Mouse (Mus musculus) adrenal gland, postnatal 25 days (tissue): Measurements from ENCODE around the gene Cacna1b. TPM values are rescaled to one million over a fixed set of nuclear protein-coding genes. Genes with fewer than 3 reads are reported as not detected.

ENCODE experiments used
- DNase-seq: peaks from one replicate; pipeline ENCODE4 v3.0.0; 2021; ENCODE audit warnings: mixed read lengths
- long read RNA-seq: library from polyadenylated mRNA; stranded (forward); transcript quantifications from one replicate; pipeline ENCODE4 v2.0.0, GENCODE M21; 2021
- total RNA-seq: library from RNA; stranded (reverse); gene quantifications from 2 replicates; pipeline ENCODE4 v1.2.3, GENCODE M21; 2021

Gene Cacna1b
- total RNA-seq = 1.4 and 3.0 TPM in 2 replicates
- long read RNA-seq, partial matches to known transcripts = 0 of 1 reads
- long read RNA-seq, other reads (novel, unspliced or antisense) = 1 of 1 reads

DNA sequence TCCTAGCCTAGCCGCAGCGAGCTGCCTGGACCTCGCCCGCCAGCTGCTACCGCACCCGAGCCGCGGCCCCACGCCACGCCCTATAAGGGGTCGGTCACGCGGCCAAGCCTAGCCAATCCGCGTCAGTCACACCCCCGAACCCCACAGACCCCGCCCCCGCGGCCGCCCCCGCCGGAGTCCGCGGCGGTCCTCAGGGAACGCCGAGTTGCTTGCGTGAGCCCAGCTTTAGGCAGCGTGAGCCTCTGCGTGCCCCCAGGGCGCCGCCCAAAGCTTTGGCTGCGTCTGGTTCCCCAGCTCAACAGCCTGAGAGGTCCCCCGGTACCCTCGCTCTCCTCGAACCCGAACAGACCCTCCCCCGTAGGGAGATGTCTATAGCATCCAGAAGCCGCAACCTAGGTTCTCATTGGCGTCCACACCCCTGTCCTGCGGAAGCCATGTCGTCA is at the start of gene Cacna1b:
TSS of gene Cacna1b (minus strand) at position 38 of the 443 bp plus-strand sequence.
- DNase-seq = peak; percentile 68

DNA sequence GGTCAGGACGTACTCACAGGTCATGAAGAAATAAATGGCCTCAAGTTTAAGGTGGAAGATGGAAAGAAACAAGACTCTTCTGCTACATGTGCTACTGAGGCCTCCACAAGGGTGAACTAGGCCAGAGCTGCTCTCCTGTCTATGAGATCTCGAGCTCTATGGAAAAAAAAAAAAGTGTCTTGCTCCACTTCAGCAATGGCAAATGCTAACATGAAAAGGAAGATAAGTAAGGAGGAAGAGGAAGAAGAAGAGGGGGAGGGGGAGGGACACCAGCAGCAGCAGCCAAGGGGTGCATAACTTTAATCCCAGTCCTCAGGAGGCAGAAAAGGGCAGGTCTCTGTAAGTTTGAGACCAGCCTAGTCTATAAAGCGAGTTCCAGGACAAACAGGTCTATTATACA is 46.8 kb upstream of the Cacna1b start:
- no peak for DNase-seq

DNA sequence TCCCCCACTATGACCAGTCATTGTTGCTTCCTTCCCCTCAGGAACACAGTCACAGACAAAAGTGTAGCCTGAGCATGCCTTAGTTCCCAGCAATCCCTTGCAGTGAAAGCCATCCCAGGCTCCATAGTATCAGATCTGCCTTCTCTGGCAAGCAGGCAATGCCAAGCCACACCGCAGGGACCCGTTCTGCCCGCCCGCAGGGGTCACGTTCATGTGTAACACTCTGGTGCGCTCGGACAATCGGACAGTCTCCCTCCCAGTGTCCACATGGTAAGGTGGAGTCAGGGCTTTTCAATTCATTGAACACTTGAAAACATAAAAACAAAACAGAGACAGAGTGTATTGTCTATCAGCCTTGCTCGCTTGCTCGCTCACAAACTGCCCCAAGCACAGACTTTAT is 44.7 kb upstream of the Cacna1b start:
- DNase-seq = no peak

DNA sequence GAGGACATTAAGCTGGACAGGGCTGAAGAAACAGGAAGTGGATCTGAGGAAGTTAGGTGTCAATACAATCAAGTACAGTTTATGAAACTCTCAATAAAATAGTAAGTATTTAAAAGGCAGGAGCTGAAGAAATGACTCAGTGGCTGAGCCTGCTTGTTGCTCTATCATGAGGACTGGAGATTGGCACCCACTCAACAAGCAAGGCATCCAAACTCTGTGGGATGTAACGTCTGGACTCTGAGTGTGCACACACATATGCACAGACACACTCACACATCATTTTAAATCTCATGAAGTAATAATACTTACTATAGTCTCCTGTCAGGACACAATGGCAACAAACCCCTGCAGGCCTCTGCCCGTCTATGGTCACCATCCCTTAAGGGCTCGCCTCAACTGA is 44.1 kb upstream of the Cacna1b start:
- no peak for DNase-seq

DNA sequence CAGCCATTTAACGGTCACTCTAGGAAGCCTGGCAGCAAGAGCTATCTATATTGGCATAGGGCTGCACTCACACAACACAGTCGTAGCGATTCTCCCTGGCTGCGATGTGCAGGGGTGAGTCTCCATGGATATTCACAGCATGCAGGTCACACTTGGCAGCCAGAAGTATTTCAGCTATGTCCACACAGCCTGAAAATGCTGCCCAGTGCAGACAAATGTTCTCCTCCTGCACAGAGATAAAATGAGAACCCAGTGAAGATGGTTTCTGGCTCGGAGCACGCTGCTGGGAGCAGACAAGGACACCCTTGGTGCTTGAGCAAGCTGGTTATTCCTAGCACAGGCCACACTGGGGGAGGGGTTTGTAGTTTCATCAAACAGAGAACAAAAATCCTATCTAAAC is 43.2 kb upstream of the Cacna1b start:
- no peak for DNase-seq

DNA sequence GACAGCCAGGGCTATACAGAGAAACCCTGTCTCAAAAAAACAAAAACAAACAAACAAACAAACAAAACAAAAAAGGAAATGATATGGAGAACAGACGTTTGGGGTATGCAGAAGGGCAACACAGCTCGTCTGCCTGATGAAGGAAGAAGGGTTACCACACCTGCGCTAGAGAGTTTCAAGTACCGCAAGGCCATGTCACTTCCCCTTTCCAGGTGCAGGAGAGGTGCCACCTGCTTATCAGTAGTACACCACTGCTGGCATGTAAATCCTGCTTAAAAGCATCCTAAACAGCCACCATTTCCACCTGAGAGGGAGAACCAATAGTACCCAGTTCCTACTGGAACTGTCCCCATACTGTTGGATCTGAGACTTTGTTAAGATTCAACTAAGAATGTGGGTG is 42.7 kb upstream of the Cacna1b start:
- no peak for DNase-seq

DNA sequence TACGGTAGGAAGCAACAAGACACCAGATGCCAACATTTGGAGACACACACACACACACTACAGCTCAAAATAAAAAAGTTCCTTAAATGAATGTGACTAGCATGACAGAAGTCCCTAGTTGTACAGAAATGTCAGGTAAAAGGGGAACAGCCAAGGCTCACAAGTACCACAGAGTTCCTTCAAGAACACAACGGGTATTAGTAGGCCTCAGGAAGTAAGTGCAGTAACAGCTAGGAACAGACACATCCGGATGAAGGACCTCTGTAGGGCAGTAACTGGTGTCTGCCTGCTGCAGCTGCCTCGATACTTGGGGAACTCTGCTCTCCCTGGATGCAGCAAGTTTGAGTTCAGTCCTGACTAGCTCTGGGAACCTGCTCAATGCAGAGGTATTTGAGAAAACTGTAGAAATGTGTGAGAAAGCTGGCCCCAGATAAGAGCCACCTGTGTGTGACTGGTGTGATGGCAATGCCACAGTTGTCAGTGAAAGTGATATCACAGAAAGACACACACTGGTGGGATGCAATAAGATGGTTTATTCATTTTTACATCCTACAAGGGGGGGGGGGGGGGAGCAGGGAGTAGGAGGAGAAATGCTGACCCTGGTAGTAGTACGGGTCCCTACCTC is 34.0 kb upstream of the Cacna1b start:
- DNase-seq = no peak

DNA sequence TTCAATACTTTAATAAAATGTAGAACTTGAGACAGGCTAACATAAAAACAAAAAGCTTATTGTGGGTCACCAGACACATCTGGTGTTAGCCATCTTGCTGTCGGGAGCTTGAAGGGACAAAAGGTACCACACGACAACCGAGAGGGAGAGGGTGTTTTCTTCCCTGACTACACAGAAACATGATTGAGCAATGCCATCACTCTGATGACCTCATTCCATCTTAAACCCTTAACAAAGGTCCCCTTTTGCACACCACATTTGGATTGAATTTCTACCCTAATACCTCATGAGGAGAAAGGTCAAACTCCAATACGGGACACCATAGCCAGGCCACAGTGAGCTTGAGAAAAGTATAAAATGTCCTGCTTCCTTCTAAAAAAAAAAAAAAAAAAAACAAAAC is 24.3 kb upstream of the Cacna1b start:
- no peak for DNase-seq

DNA sequence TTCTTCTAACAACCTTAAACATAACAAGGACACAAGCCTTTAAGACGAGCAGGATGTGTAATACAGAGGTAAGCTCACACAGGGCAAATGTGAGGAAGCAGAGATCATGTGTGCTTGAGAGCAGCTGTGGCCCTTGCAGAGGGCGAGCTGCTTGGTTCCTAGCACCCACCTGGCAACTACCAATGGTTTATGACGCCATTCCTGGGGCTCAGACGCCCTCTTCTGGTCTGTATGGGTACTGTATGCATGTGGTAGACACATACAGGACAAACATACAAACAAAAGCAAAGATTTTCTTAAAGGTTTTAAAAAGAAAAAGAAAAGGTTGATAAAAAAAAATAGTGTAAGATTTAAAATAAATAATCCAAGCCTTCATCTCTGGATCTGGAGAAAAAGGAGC is 18.3 kb upstream of the Cacna1b start:
- DNase-seq = no peak

DNA sequence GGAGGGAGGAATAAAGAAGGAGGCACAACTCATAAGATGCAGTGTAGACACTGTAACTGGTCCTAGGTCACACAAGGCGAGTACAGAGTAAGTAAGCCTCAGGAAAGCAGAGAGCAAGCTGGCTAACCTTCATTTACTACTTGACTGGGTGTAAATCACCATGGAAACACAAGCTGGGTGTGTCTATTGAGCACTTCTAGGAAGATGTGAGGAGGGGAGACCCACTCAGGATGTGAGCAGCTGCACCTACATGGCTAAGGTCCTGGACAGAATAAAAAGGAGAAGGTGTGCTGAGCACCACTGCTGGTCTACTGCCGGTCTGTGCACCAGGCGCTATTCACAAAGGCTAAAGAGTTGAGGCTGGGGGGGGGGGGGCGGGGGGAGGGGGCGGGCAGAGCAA is 13.9 kb upstream of the Cacna1b start:
- no peak for DNase-seq

DNA sequence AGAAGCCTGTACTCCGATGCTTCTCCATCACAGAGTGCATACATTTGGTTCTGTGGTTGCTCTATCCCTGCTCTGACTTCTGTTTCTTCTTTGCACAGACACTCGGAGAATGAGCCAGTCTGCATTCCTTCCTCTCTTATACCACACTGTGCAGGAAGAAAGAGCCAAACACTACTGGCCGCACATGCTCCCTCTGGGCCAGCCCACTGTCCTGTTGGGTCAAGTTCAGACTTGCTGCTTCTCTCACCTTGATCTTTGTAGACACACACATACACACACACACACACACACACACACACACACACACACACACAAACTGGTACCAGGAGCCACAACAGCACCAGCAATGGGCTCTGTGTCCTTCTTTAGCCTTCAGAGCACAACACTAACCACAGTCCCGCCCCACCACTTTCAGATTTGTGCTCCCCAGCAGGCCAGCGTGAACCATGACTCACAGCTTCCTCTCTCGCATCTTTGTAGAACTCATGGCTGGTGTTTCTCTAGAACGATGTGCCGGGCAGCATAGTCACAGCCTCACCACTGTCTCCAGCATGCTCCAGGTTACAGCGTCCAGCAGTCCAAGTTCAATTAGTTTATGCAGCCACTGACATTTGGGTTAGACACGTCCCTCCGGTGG is 13.1 kb upstream of the Cacna1b start:
- DNase-seq = no peak

DNA sequence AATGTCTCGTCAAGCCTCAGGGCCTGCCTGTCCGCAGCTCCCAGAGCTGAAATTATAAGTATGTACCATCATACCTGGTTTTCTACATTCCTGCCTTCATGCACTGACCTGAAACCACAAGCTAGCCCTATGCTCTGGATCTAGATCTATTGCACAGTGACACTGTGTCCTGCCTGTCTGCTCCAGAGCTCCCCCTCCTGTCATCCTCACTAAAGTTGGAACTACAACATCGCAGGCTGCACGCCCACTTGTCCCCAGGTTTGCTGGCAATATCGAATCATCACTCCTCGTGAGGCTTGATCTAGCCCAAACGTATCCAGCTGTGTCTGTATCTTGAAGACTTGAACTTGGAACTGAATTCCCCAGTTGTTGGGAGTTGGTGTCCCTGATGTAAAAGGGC is 11.9 kb upstream of the Cacna1b start:
- no peak for DNase-seq

DNA sequence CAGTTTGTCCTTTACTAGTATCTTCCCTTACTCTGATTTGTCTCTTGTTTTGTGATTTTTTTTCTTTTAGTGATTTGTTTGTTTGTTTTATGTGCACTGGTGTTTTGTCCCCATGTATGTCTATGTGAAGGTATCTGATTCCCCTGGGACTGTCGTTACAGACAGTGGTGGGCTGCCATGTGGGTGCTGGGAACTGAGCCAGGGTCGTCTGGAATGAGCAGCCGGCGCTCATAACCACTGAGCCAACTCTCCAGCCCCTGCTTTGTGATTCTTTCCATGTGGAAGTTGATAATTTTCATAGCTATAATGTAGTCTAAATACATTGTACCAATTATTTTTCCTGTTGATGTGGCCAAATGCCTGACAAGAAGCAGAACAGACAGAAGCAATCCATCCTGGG is 7.9 kb upstream of the Cacna1b start:
- DNase-seq = no peak

DNA sequence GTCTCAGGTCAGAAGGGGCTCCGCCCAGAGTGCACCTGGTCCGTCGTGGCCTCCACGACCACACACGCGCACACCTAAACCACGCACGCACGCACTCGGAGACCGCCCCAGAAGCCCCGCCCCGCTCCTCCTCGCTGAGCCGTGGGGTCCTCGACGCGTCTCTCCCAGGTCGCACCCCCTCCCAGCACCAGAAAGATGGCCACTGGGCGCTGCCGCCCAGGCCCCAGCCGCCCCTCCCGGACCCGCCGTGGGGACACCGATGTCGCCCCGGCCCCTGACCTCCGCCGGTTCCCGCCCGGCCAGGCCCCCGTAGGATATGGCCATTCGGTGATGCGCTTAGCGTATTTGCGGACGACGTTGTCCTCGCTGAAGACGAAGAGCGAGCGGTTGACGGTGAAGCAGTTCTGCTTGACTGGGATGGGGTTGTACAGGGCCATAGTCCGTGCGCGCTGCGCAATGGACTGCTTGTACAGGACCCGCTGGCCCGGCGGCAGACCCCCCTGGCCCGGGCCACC is 449 bp downstream of the Cacna1b start:
- peak; percentile 12 for DNase-seq

DNA sequence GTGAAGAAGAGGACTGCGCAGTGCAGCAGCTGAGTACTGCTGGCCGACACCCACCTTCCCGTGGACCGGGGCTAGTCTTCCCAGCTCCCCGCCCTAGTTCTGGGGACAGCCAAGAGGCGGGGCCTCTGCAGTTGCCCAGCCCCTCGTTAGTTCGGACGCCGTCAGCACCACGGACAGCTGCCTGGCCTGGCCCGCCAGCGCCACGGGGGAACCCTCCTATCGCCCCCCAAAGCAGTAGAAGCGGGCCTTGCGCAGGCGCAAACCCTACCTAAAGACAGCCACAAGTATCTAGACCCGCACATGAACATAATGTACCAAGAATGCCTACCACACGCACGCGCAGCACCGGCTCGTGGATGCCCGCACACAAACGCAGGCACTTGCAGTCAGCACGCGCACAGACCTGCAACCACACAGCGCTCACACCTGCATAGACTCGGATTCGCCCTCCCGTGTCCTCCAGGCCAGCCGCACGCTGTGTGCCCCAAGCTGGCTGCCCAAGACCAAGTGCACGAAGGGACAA is 968 bp downstream of the Cacna1b start:
- DNase-seq = peak; percentile 70

DNA sequence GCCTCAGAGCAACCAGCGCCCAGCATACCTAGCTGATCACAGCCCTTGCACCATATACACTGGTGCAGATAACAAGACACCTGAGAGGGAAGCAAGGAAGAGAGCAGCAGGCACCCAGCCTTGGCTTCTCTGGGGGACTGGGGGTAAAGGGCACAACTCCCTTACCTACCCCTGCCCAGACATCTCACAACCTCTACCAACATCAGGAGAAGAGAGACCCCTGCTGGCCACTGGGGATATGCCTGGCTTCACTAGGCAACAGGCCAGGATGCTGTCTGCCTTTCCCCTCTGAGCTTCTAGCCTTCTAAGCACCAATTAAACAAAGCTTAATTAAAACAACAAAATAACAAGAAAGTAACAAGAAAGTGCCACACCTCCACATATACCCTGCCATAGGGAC is 7.7 kb downstream of the Cacna1b start:
- peak; percentile 48 for DNase-seq

DNA sequence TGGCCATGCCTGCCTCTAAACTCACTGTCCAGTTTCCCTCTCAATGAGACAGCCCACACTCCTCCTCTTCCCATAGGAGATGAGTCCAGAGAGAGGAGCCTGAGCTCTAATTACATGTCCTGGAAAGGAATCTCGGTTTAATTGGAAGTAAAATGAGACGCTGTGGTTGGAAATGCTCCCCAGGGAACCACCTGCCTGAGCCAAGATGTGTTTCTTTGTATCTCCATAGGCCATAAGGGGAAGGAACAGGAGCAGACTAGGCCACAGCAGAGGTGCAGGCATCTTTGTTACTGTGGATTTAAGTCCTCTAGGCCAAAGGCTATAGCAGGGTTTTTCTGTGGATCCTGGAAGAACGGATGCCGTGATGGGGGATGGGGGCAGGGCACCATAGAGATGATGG is 10.4 kb downstream of the Cacna1b start:
- no peak for DNase-seq

DNA sequence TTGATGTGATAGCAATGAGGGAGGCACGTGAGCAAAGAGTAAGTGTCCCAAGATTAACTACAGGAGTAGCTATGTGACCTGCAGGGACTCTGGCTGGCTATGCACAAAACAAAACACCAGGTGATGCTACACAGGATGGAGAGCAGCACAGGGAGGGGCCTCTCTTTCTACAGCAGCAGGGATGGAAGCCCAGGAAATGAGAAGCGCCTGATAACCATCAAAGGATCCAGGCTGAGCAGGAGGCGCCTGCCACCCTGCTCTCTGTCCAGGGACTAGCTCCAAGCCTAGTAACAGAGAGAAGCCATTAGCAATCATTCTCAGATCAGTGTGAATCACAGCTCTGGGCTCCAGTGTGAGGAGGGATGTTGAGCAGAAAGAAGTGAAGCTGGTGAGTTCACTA is 12.9 kb downstream of the Cacna1b start:
- DNase-seq = no peak

DNA sequence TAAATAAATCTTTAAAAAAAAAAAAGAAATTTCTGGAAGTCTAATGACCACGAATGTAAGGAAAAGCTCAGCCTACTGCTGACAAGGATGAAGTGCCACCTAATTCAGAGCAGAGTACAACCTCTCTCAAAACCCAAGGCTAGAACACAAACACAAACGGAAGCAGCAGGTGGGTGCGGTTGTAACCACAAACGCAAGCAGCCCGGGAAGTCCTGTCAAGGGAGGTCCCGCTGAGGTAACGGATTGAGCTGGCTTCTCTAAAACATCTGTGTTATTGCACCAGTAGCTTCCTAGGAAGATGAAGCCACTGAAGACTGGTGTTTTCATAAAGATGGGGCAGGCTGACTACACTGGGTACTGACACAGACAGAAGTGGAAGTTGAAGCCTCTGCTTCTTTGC is 15.1 kb downstream of the Cacna1b start:
- DNase-seq = no peak

DNA sequence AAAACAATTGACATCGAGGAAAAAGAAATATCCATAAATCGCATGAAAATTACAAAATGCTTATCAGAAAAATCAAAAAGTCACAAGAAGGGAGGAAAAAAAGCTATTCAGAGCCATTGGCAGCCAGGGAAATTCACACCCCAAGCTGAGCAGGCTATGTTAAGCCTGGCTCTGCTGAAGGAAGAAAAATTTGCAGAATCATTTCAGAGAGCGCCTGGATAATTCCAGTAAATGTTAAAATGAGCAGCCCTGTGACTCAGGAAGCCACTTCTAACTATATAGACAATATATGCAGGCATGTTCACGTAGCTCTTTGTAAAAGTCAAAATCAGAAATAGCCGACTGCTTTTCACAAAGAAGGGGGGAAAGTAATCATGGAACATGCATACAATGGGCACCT is 23.3 kb downstream of the Cacna1b start:
- no peak for DNase-seq

DNA sequence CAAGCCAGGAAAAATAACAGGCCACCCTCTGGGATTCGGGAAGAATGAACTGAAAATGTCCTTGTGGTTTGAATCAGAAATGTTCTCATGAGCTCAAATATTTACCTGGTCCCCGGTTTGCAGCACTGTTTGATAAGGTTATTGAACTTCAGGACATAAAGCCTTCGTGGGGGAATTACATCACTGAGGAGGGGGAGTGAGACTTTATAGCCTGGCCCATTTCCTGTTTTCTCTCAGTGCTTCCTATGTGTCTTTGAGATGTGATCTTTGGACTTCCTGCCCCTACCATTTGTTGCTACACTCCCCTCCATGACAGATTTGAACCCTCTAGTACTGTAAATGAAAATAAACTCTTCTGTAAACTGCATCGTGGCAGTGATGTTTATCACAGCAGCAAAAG is 29.8 kb downstream of the Cacna1b start:
- DNase-seq = no peak

DNA sequence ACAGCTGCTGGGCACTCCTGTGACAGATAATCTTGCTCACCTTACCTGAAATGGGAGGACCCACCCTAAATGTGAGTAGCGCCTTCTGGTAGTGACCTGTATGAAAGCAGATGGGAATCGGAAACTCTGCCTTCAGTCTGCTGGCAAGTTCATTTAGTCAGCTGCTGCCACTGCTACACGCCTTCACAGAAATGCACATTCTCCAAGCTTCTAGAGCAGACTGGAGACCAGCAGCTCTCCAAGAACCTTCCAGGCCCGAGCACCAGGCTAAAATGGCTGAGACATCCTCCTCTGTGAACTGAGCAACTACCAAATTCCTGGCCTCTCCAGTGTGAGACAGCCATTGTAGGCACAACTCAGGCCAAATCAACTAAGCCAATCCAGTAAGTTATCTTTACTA is 37.1 kb downstream of the Cacna1b start:
- DNase-seq = no peak

DNA sequence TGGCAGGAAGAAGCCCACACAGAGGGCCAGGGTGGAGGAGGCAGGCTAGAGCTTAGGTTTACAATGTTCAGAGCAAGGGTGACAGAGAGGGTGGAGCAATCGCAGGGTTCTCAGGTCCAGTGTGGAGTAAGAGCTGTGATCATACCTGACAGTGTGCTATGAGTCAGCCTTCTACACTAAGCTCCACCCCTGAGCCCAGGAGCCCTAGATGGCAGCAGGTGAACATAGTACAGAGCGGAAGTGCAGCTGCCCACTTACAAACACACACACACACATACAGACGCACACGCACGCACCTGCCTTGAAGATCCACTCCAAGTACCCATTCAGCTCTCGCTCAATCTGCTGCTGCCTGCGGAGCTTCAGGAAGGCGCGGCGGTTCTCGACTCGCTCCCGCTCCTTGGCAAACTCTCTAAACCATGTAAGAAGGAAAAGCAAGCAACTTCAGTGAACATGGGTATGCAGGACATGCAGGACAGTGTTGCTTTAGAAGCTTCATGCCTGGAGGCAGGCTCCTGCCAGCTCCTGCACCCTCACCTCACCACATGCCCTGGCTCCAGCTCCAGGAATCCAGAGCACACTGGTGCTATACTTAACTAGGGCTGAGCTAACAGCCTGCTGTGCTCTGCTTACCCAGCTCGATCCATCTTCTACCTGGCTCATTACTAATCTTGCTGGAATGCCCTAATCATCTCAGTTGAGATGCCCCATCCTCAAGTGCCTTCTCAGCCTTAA is 43.1 kb downstream of the Cacna1b start:
- no peak for DNase-seq
